Mouse (Mus musculus) neural tube, embryonic 14.5 days (tissue): ENCODE data around the gene Cox6a2. TPM values are rescaled to one million over a fixed set of nuclear protein-coding genes. Genes with fewer than 3 reads are reported as not detected.
"Not testable (repeated sequence)": the region's sequence is repeated elsewhere in the genome, so short reads cannot be mapped to it uniquely, and the experiment has no call there.

Source experiments
- ATAC-seq: fragments of 200-750 bp; cut with Nextera tagmentation; 2 replicates; pipeline ENCODE4 v1.8.0; 2017; ENCODE audit warnings: low read depth, mild to moderate bottlenecking, moderate TSS enrichment, moderate library complexity
- H3K27ac ChIP-seq: fragments of 300-500 bp; sonication (generic); 2 replicates; pipeline ENCODE4 v1.5.1; 2014; ENCODE audit warnings: low read depth, mild to moderate bottlenecking, control low read depth, low read length, moderate library complexity, mixed read lengths
- H3K27me3 ChIP-seq: fragments of 300-500 bp; sonication (generic); 2 replicates; pipeline ENCODE4 v1.6.1; 2014; ENCODE audit warnings: low read length; ENCODE audit not compliant: control insufficient read depth, insufficient read depth
- H3K36me3 ChIP-seq: fragments of 300-500 bp; sonication (generic); 2 replicates; pipeline ENCODE4 v1.6.1; 2014; ENCODE audit warnings: low read length, mixed read lengths; ENCODE audit not compliant: control insufficient read depth, insufficient read depth
- H3K4me1 ChIP-seq: fragments of 300-500 bp; sonication (generic); 2 replicates; pipeline ENCODE4 v1.6.1; 2014; ENCODE audit warnings: low read length; ENCODE audit not compliant: control insufficient read depth, insufficient read depth
- H3K4me2 ChIP-seq: fragments of 300-500 bp; sonication (generic); 2 replicates; pipeline ENCODE4 v1.6.1; 2014; ENCODE audit warnings: mild to moderate bottlenecking, low read depth, low read length, control low read depth
- H3K4me3 ChIP-seq: fragments of 300-500 bp; sonication (generic); 2 replicates; pipeline ENCODE4 v1.5.1; 2014; ENCODE audit warnings: low read depth, low read length, control low read depth, mixed read lengths
- H3K9ac ChIP-seq: fragments of 300-500 bp; sonication (generic); replicated peaks from 2 replicates; pipeline ENCODE4 v1.6.1; 2014; ENCODE audit warnings: low read depth, mild to moderate bottlenecking, control low read depth, low read length, mixed read lengths
- H3K9me3 ChIP-seq: fragments of 300-500 bp; sonication (generic); 2 replicates; pipeline ENCODE4 v1.6.1; 2016; ENCODE audit warnings: low read length; ENCODE audit not compliant: control insufficient read depth
- WGBS: fragments of 180-500 bp; shearing (Covaris S2); extraction: QIAGEN DNeasy Blood & Tissue Kit; methylation state at CpG from one replicate; pipeline ENCODE4 v1.1.7; 2014; 5-methylcytosine and 5-hydroxymethylcytosine counted together
- polyA plus RNA-seq: library from polyadenylated mRNA; unstranded; fragments of >200 nt; fragmentation: Nextera tagmentation; extraction: Ambion mirVana; gene quantifications from 2 replicates; pipeline ENCODE4 v1.2.1, GENCODE M21; 2014

Gene Cox6a2
- polyA plus RNA-seq, 1 experiment from 2014 or later, result 0.86 TPM

DNA sequence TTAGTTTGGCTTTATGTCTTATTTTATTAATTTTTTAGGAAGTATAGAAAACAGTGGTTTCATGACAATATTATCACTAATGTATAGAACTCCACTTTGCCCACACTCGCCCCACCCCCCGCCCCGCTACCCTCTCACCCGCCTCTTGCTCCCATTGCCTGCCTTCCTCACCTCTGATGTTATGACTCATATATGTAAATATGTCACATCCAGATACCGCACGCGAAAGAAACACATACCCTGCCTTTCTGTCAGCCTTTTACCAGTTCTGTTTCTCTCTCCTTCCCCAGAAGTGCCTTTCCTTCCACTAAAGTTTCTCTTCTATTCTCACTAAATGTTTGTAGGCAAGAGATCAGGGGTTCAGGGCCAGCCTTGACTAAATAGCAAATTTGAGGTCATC, 39.8 kb downstream of the Cox6a2 start:
- no peak overlapping the region for H3K9ac ChIP-seq
- H3K9me3 ChIP-seq, result no peaks in the 10 kb centered on the region
- WGBS, result 90% methylated on average over 7 of the region's 7 CpGs
- no peaks in the 10 kb centered on the region for H3K4me1 ChIP-seq
- no peaks in the 10 kb centered on the region for H3K36me3 ChIP-seq
- no peaks in the 10 kb centered on the region for H3K27me3 ChIP-seq
- no peak overlapping the region for H3K4me2 ChIP-seq
- H3K4me3 ChIP-seq, result no peak overlapping the region
- ATAC-seq, result no peak
- H3K27ac ChIP-seq, result no peak overlapping the region

DNA sequence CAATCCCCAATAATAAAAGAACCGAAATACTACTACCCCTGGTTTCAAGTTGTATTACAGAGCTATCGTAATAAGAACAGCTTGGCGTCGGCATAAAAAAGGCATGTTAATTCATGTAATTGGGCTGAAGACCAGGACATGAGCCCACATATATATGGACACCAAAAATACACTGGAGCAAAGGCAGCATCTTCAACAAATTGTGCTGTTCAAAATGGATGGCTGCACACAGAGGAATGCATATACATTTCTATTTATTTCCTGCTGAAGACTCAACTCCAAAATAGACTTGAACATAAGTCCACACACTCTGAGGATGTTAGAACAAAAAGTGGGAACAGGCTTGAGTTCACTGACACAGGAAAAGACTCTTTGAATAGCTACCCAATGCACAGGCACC, 42.2 kb downstream of the Cox6a2 start:
- Histone ChIP-seq H3K4me3 (no peak overlapping the region), H3K27me3 (no peaks in the 10 kb centered on the region), H3K4me1 (no peaks in the 10 kb centered on the region), H3K9ac (no peak overlapping the region), H3K4me2 (no peak overlapping the region), H3K36me3 (no peaks in the 10 kb centered on the region), H3K27ac (no peak overlapping the region), H3K9me3 (no peaks in the 10 kb centered on the region)
- WGBS, result 97% methylated on average over 4 of the region's 4 CpGs
- ATAC-seq, result no peak

DNA sequence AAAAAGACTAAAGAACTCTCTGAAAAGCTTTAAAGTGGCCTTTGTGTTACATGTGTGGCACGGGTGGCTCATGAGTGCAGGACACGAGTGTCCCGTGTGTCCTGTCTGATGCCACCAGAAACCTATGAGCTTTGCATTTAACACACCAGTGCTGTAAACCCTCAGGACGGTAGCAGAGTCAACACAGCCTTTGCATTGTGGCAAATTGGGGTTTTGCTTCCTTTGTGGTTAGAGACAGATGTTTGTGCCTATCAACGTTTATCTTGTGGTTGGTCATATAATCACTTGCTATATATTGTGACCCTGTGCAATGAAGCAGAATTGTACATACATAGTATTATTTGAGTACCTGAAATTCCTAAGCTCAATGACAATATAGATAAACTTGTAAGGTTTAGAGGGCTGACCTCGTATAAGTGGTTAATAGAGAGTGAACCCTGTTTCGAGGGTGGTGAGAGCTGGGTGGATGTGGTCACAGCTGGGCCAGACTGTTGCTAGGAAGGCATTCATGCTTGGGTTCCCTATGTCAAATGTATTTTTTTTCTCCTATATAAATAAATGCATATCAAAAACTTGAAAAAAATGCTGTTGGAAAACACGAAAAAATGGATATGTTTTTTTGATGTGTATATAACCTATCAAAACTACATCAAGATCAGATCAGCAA, 47.4 kb downstream of the Cox6a2 start:
- H3K27ac ChIP-seq, H3K4me2 ChIP-seq, H3K27me3 ChIP-seq, H3K4me3 ChIP-seq, ATAC-seq, H3K36me3 ChIP-seq, H3K9ac ChIP-seq, H3K9me3 ChIP-seq, H3K4me1 ChIP-seq: not testable (repeated sequence)
- WGBS, result 76% methylated on average over 8 of the region's 8 CpGs

Other genes starting within 250 kb of the Cox6a2 start
- 47.6 and 52.2 TPM in 2 replicates for gene Fus, start 238.9 kb downstream of the Cox6a2 start, polyA plus RNA-seq
- 4.6 and 6.1 TPM in 2 replicates for gene Pycard, start 212.5 kb downstream of the Cox6a2 start, polyA plus RNA-seq
- gene Trim72, start 202.4 kb downstream of the Cox6a2 start, polyA plus RNA-seq, result not detected in 2 replicates
- gene Itgam, start 143.7 kb downstream of the Cox6a2 start, polyA plus RNA-seq, result 0.25 and 1.2 TPM in 2 replicates
- not detected in 2 replicates for gene Gm49368, start 143.7 kb downstream of the Cox6a2 start, polyA plus RNA-seq
- 0.15 TPM in 1 of 2 replicates, not detected in the other for gene Itgax, start 76.8 kb downstream of the Cox6a2 start, polyA plus RNA-seq
- not detected in 2 replicates for gene Itgad, start 52.0 kb downstream of the Cox6a2 start, polyA plus RNA-seq
- 9.0 and 10.7 TPM in 2 replicates for gene Armc5, start 31.0 kb upstream of the Cox6a2 start, polyA plus RNA-seq
- gene 9130023H24Rik, start 31.6 kb upstream of the Cox6a2 start, polyA plus RNA-seq, result 9.5 and 9.7 TPM in 2 replicates
- 15.2 and 24.7 TPM in 2 replicates for gene Tgfb1i1, start 40.4 kb upstream of the Cox6a2 start, polyA plus RNA-seq
- gene Slc5a2, start 59.3 kb upstream of the Cox6a2 start, polyA plus RNA-seq, result not detected in 2 replicates
- 25.9 and 27.9 TPM in 2 replicates for gene BC017158, start 91.8 kb upstream of the Cox6a2 start, polyA plus RNA-seq
- 52.9 and 56.8 TPM in 2 replicates for gene Rgs10, start 212.4 kb upstream of the Cox6a2 start, polyA plus RNA-seq